Mouse (Mus musculus) neural tube, embryonic 13.5 days (tissue): Measurements from ENCODE around the gene Hmga1. TPM values are rescaled to one million over a fixed set of nuclear protein-coding genes. Genes with fewer than 3 reads are reported as not detected.

ENCODE experiments used
- ATAC-seq: fragments of 200-750 bp; cut with Nextera tagmentation; 2 replicates; pipeline ENCODE4 v1.8.0; 2017; ENCODE audit warnings: low read depth, mild to moderate bottlenecking, moderate TSS enrichment, moderate library complexity
- H3K27ac ChIP-seq: fragments of 300-500 bp; sonication (generic); replicated peaks from 2 replicates; pipeline ENCODE4 v1.5.1; 2015; ENCODE audit warnings: moderate library complexity, mild to moderate bottlenecking, inconsistent platforms
- H3K27me3 ChIP-seq: fragments of 300-500 bp; sonication (generic); 2 replicates; pipeline ENCODE4 v1.6.1; 2015; ENCODE audit warnings: mild to moderate bottlenecking, inconsistent platforms
- H3K36me3 ChIP-seq: fragments of 300-500 bp; sonication (generic); 2 replicates; pipeline ENCODE4 v1.6.1; 2015; ENCODE audit warnings: mild to moderate bottlenecking, inconsistent platforms
- H3K4me1 ChIP-seq: fragments of 300-500 bp; sonication (generic); replicated peaks from 2 replicates; pipeline ENCODE4 v1.6.1; 2015; ENCODE audit warnings: inconsistent platforms
- H3K4me2 ChIP-seq: fragments of 300-500 bp; sonication (generic); 2 replicates; pipeline ENCODE4 v1.6.1; 2015; ENCODE audit warnings: inconsistent platforms, mild to moderate bottlenecking, moderate library complexity
- H3K4me3 ChIP-seq: fragments of 300-500 bp; sonication (generic); 2 replicates; pipeline ENCODE4 v1.5.1; 2015; ENCODE audit warnings: mild to moderate bottlenecking, inconsistent platforms
- H3K9ac ChIP-seq: fragments of 300-500 bp; sonication (generic); 2 replicates; pipeline ENCODE4 v1.6.1; 2015; ENCODE audit warnings: moderate library complexity, mild to moderate bottlenecking, inconsistent platforms
- H3K9me3 ChIP-seq: fragments of 300-500 bp; sonication (generic); 2 replicates; pipeline ENCODE4 v1.6.1; 2016; ENCODE audit warnings: inconsistent platforms
- WGBS: fragments of 180-500 bp; shearing (Covaris S2); methylation state at CpG from one replicate; pipeline ENCODE4 v1.1.7; 2015; 5-methylcytosine and 5-hydroxymethylcytosine counted together
- polyA plus RNA-seq: library from polyadenylated mRNA; unstranded; fragments of >200 nt; fragmentation: Nextera tagmentation; extraction: Ambion mirVana; gene quantifications from 2 replicates; pipeline ENCODE4 v1.2.1, GENCODE M21; 2015

The Hmga1 gene
- polyA plus RNA-seq, 1 experiment from 2014 or later, result 121 TPM

- peaks cover 41% of the 10 kb centered on the region for H3K4me1 ChIP-seq
- WGBS, result 44% methylated on average over 20 of the region's 20 CpGs
- H3K36me3 ChIP-seq, result no peaks in the 10 kb centered on the region
- peaks cover 12% of the 10 kb centered on the region for H3K27me3 ChIP-seq
- no peaks in the 10 kb centered on the region for H3K9me3 ChIP-seq
- H3K9ac ChIP-seq, result peak overlapping the region; percentile 95
- ATAC-seq, result no peak
- H3K4me2 ChIP-seq, result peak overlapping the region; percentile 84
- peak overlapping the region; percentile 96 for H3K27ac ChIP-seq
- peak overlapping the region; percentile 87; the same call in 1 of the 2 replicates for H3K4me3 ChIP-seq
Measured at GRCm38 (mm10) chr17:27554062-27554960, 2.0 kb upstream of the Hmga1 start.

GRCm38 (mm10) chr17:27555075-27555511 lies 1.2 kb upstream of the Hmga1 start:
- H3K4me2 ChIP-seq, result peak overlapping the region; percentile 84
- peak overlapping the region; percentile 95 for H3K9ac ChIP-seq
- peaks cover 12% of the 10 kb centered on the region for H3K27me3 ChIP-seq
- H3K4me1 ChIP-seq, result peaks cover 42% of the 10 kb centered on the region
- H3K27ac ChIP-seq, result peak overlapping the region; percentile 96
- H3K9me3 ChIP-seq, result no peaks in the 10 kb centered on the region
- H3K36me3 ChIP-seq, result no peaks in the 10 kb centered on the region
- ATAC-seq, result no peak
- 2% methylated on average over 36 of the region's 39 CpGs for WGBS
- peak overlapping the region; percentile 87 for H3K4me3 ChIP-seq

GRCm38 (mm10) chr17:27555512-27556172 lies 655 bp upstream of the Hmga1 start:
- 0 out of 2 replicates have a peak, but pooled peaks have one; percentile 4 for ATAC-seq
- H3K4me3 ChIP-seq, result peak overlapping the region; percentile 87
- H3K27me3 ChIP-seq, result peaks cover 12% of the 10 kb centered on the region
- H3K9ac ChIP-seq, result peak overlapping the region; percentile 95
- H3K9me3 ChIP-seq, result no peaks in the 10 kb centered on the region
- WGBS, result under 1% methylated on average over 42 of the region's 55 CpGs
- peaks cover 44% of the 10 kb centered on the region for H3K4me1 ChIP-seq
- H3K27ac ChIP-seq, result peak overlapping the region; percentile 96
- H3K4me2 ChIP-seq, result peak overlapping the region; percentile 84
- H3K36me3 ChIP-seq, result no peaks in the 10 kb centered on the region; the same call in 1 of the 2 replicates

GRCm38 (mm10) chr17:27557181-27557926 lies 1.1 kb downstream of the Hmga1 start:
- WGBS, result under 1% methylated on average over 56 of the region's 75 CpGs

GRCm38 (mm10) chr17:27557927-27558661 lies 1.8 kb downstream of the Hmga1 start:
- no peak for ATAC-seq
- H3K27me3 ChIP-seq, result peaks cover 12% of the 10 kb centered on the region
- H3K4me3 ChIP-seq, result peak overlapping the region; percentile 87
- WGBS, result 4% methylated on average over 14 of the region's 14 CpGs
- peaks cover 52% of the 10 kb centered on the region for H3K4me1 ChIP-seq
- peak overlapping the region; percentile 95 for H3K9ac ChIP-seq
- peaks cover 3% of the 10 kb centered on the region for H3K36me3 ChIP-seq
- H3K27ac ChIP-seq, result 0 out of 2 replicates have a peak overlapping the region, but pooled peaks have one; percentile 96
- H3K4me2 ChIP-seq, result peak overlapping the region; percentile 84
- H3K9me3 ChIP-seq, result no peaks in the 10 kb centered on the region

More at GRCm38 (mm10) chr17:27557181-27557926, 1.1 kb downstream of the Hmga1 start:
- peak overlapping the region; percentile 95 for H3K9ac ChIP-seq
- ATAC-seq, result peak; percentile 48
- peak overlapping the region; percentile 96 for H3K27ac ChIP-seq
- H3K9me3 ChIP-seq, result no peaks in the 10 kb centered on the region
- H3K4me1 ChIP-seq, result peaks cover 52% of the 10 kb centered on the region
- H3K4me3 ChIP-seq, result peak overlapping the region; percentile 87
- peak overlapping the region; percentile 84 for H3K4me2 ChIP-seq
- peaks cover 3% of the 10 kb centered on the region for H3K36me3 ChIP-seq
- peaks cover 12% of the 10 kb centered on the region for H3K27me3 ChIP-seq

GRCm38 (mm10) chr17:27558845-27559244 lies 2.5 kb downstream of the Hmga1 start:
- no peak overlapping the region for H3K27ac ChIP-seq
- H3K9ac ChIP-seq, result no peak overlapping the region; the same call in 1 of the 2 replicates
- H3K27me3 ChIP-seq, result peaks cover 12% of the 10 kb centered on the region
- no peak for ATAC-seq
- H3K4me2 ChIP-seq, result peak overlapping the region; percentile 84
- H3K4me1 ChIP-seq, result peaks cover 55% of the 10 kb centered on the region
- peaks cover 3% of the 10 kb centered on the region for H3K36me3 ChIP-seq
- peak overlapping the region; percentile 87; the same call in 1 of the 2 replicates for H3K4me3 ChIP-seq
- 15% methylated on average over 5 of the region's 5 CpGs for WGBS
- no peaks in the 10 kb centered on the region for H3K9me3 ChIP-seq

GRCm38 (mm10) chr17:27559596-27559995 lies 3.3 kb downstream of the Hmga1 start:
- 72% methylated on average over 12 of the region's 12 CpGs for WGBS
- ATAC-seq, result no peak
- no peak overlapping the region for H3K4me2 ChIP-seq

GRCm38 (mm10) chr17:27560926-27561480 lies 4.7 kb downstream of the Hmga1 start:
- Histone ChIP-seq H3K4me1 (peaks cover 58% of the 10 kb centered on the region), H3K4me2 (no peak overlapping the region), H3K9ac (no peak overlapping the region), H3K9me3 (no peaks in the 10 kb centered on the region), H3K4me3 (no peak overlapping the region), H3K36me3 (peaks cover 3% of the 10 kb centered on the region), H3K27ac (no peak overlapping the region), H3K27me3 (no peaks in the 10 kb centered on the region)
- ATAC-seq, result no peak
- WGBS, result 90% methylated on average over 13 of the region's 13 CpGs

More at GRCm38 (mm10) chr17:27559596-27559995, 3.3 kb downstream of the Hmga1 start:
- Histone ChIP-seq H3K27ac (no peak overlapping the region), H3K27me3 (peaks cover 11% of the 10 kb centered on the region), H3K9me3 (no peaks in the 10 kb centered on the region), H3K36me3 (peaks cover 3% of the 10 kb centered on the region), H3K9ac (no peak overlapping the region), H3K4me1 (peaks cover 62% of the 10 kb centered on the region), H3K4me3 (no peak overlapping the region)

GRCm38 (mm10) chr17:27561809-27562526 lies 5.7 kb downstream of the Hmga1 start:
- Histone ChIP-seq H3K9ac (no peak overlapping the region), H3K4me1 (peaks cover 66% of the 10 kb centered on the region), H3K27ac (0 out of 2 replicates have a peak overlapping the region, but pooled peaks have one; percentile 38), H3K4me3 (no peak overlapping the region), H3K9me3 (no peaks in the 10 kb centered on the region), H3K4me2 (no peak overlapping the region), H3K36me3 (peaks cover 3% of the 10 kb centered on the region), H3K27me3 (no peaks in the 10 kb centered on the region)
- ATAC-seq, result no peak
- 58% methylated on average over 8 of the region's 11 CpGs for WGBS

- H3K9me3 ChIP-seq, result no peaks in the 10 kb centered on the region
- H3K27ac ChIP-seq, result no peak overlapping the region
- peaks cover 3% of the 10 kb centered on the region for H3K36me3 ChIP-seq
- WGBS, result 47% methylated on average over 7 of the region's 7 CpGs
- ATAC-seq, result no peak
- H3K4me1 ChIP-seq, result peaks cover 51% of the 10 kb centered on the region
- no peaks in the 10 kb centered on the region for H3K27me3 ChIP-seq
- peak overlapping the region; percentile 93; the same call in 1 of the 2 replicates for H3K4me2 ChIP-seq
- H3K9ac ChIP-seq, result 0 out of 2 replicates have a peak overlapping the region, but pooled peaks have one; percentile 77
- H3K4me3 ChIP-seq, result no peak overlapping the region
Measured at GRCm38 (mm10) chr17:27563771-27564244, 7.5 kb downstream of the Hmga1 start.
